Comparison of ENCODE assay signal across 21 mouse cellular contexts in genomic region chr1:191988646-191989045, GRCm38 (mm10). TPM values are rescaled to one million over a fixed set of nuclear protein-coding genes. Genes with fewer than 3 reads are reported as not detected.
A peak's percentile ranks its signal among the peaks of the same experiment; 100 is the strongest.
DNase-seq lines count a peak whose midpoint lies in the region; ATAC-seq and TF ChIP-seq lines count a peak whose summit lies in the region.
"Had no signal": no experiment of that assay in that cellular context is flagged by ENCODE, and none has a peak within 500 bp of the region (broad histone marks: within the 10 kb centered on the region; RNA-seq: fewer than 3 reads in every experiment).

No protein-coding gene starts in this region.

- H3K27me3 ChIP-seq in heart, embryonic 16.5 days (ENCODE audit: control insufficient read depth, insufficient read depth, low read length), result no peaks in the 10 kb centered on the region
- H3K27me3 ChIP-seq in lung, embryonic 15.5 days, result peaks cover 8% of the 10 kb centered on the region; the same call in 1 of the 2 replicates
- no peaks in the 10 kb centered on the region for H3K27me3 ChIP-seq in lung, postnatal 0 days (replicated peaks; ENCODE audit: insufficient read depth, low read length)
- H3K27me3 ChIP-seq in midbrain, embryonic 13.5 days, result 0 out of 2 replicates have a peak, but pooled peaks cover 5% of the 10 kb centered on the region

- H3K9me3 ChIP-seq in heart, embryonic 16.5 days (replicated peaks; ENCODE audit: control insufficient read depth, low read length), result no peaks in the 10 kb centered on the region
- no peaks in the 10 kb centered on the region for H3K9me3 ChIP-seq in lung, embryonic 15.5 days
- H3K9me3 ChIP-seq in lung, postnatal 0 days (ENCODE audit: low read length), result no peaks in the 10 kb centered on the region
- no peaks in the 10 kb centered on the region for H3K9me3 ChIP-seq in midbrain, embryonic 13.5 days
- H3K9me3 ChIP-seq: hindbrain, embryonic 12.5 days; limb, embryonic 10.5 days had no signal

- peaks cover 11% of the 10 kb centered on the region for H3K4me1 ChIP-seq in heart, embryonic 16.5 days (ENCODE audit: control insufficient read depth, insufficient read depth, low read length)
- H3K4me1 ChIP-seq in lung, embryonic 15.5 days, result peaks cover 18% of the 10 kb centered on the region; the same call in 1 of the 2 replicates
- H3K4me1 ChIP-seq in lung, adult 2 months (ENCODE audit: control insufficient read depth, insufficient read depth, low read length), result peaks cover 2% of the 10 kb centered on the region; the same call in 1 of the 2 replicates
- H3K4me1 ChIP-seq in lung, postnatal 0 days (ENCODE audit: insufficient read depth, low read depth, low read length), result peaks cover 4% of the 10 kb centered on the region; the same call in 1 of the 2 replicates
- H3K4me1 ChIP-seq in midbrain, embryonic 13.5 days (replicated peaks), result 0 out of 2 replicates have a peak, but pooled peaks cover 3% of the 10 kb centered on the region
- H3K4me1 ChIP-seq: hindbrain, embryonic 12.5 days; limb, embryonic 10.5 days had no signal

- TF ChIP-seq EP300 in lung, postnatal 0 days (IDR thresholded peaks at IDR 0.05), result no peak

- H3K36me3 ChIP-seq in heart, embryonic 16.5 days (ENCODE audit: control insufficient read depth, insufficient read depth), result no peaks in the 10 kb centered on the region
- H3K36me3 ChIP-seq in lung, embryonic 15.5 days, result no peaks in the 10 kb centered on the region
- no peaks in the 10 kb centered on the region for H3K36me3 ChIP-seq in lung, postnatal 0 days (ENCODE audit: insufficient read depth, low read length)
- no peaks in the 10 kb centered on the region for H3K36me3 ChIP-seq in midbrain, embryonic 13.5 days
- H3K36me3 ChIP-seq: hindbrain, embryonic 12.5 days; limb, embryonic 10.5 days had no signal

- H3K9ac ChIP-seq in heart, embryonic 16.5 days (ENCODE audit: low read length), result no peak overlapping the region
- no peak overlapping the region for H3K9ac ChIP-seq in lung, embryonic 15.5 days
- H3K9ac ChIP-seq in lung, postnatal 0 days (replicated peaks; ENCODE audit: low read depth), result no peak overlapping the region
- H3K9ac ChIP-seq in midbrain, embryonic 13.5 days (replicated peaks), result no peak overlapping the region
- H3K9ac ChIP-seq: forebrain, postnatal 0 days; hindbrain, embryonic 12.5 days had no signal

- H3K4me2 ChIP-seq in heart, embryonic 16.5 days (ENCODE audit: low read depth, low read length), result no peak overlapping the region
- H3K4me2 ChIP-seq in lung, embryonic 15.5 days, result no peak overlapping the region
- no peak overlapping the region for H3K4me2 ChIP-seq in lung, postnatal 0 days (replicated peaks; ENCODE audit: low read depth, low read length)
- no peak overlapping the region for H3K4me2 ChIP-seq in midbrain, embryonic 13.5 days (replicated peaks)

- 29% methylated on average over 3 of the region's 3 CpGs for WGBS in heart, embryonic 16.5 days
- WGBS in lung, embryonic 15.5 days, result 44% methylated on average over 3 of the region's 3 CpGs
- WGBS in lung, adult 2 months, result 52% methylated on average over 3 of the region's 3 CpGs
- WGBS in lung, postnatal 0 days, result 34% methylated on average over 3 of the region's 3 CpGs
- 96% methylated on average over 3 of the region's 3 CpGs for WGBS in midbrain, embryonic 13.5 days

- no peak for DNase-seq in heart, adult 11 months
- DNase-seq in lung, adult 2 months, result no peak
- peak; percentile 28 for DNase-seq in MEL-GATA-1-ER (ENCODE audit: extremely low read depth, low read depth)
- peak; percentile 70 for DNase-seq in lung, postnatal 0 days (ENCODE audit: low spot score)
- no peak for DNase-seq in urinary bladder, postnatal 25 days (ENCODE audit: low spot score)
- DNase-seq: adrenal gland, postnatal 10 days; cerebellum, adult 9-11 months; forebrain, postnatal 0 days; kidney, adult 9 months; right cerebral cortex, postnatal 14 days; spleen, adult 18-20 months; thymus, adult 18-20 months; thymus, postnatal 4 days had no signal

- H3K27ac ChIP-seq in heart, embryonic 16.5 days (ENCODE audit: low read length), result peak overlapping the region; percentile 82
- H3K27ac ChIP-seq in lung, embryonic 15.5 days, result peak overlapping the region; percentile 35; the same call in 1 of the 2 replicates
- no peak overlapping the region for H3K27ac ChIP-seq in lung, postnatal 0 days (ENCODE audit: low read length)
- no peak overlapping the region for H3K27ac ChIP-seq in midbrain, embryonic 13.5 days
- H3K27ac ChIP-seq: hindbrain, embryonic 12.5 days; limb, embryonic 10.5 days had no signal

- H3K4me3 ChIP-seq in heart, embryonic 16.5 days (ENCODE audit: low read length), result no peak overlapping the region
- H3K4me3 ChIP-seq in lung, embryonic 15.5 days, result no peak overlapping the region
- no peak overlapping the region for H3K4me3 ChIP-seq in lung, adult 2 months (replicated peaks; ENCODE audit: extremely low read depth, low read depth, low read length)
- no peak overlapping the region for H3K4me3 ChIP-seq in lung, postnatal 0 days (ENCODE audit: low read depth, low read length)
- no peak overlapping the region for H3K4me3 ChIP-seq in midbrain, embryonic 13.5 days (replicated peaks)
- H3K4me3 ChIP-seq: hindbrain, embryonic 12.5 days had no signal

- no peak for TF ChIP-seq POLR2A in lung, adult 2 months (IDR thresholded peaks at IDR 0.05; ENCODE audit: borderline replicate concordance, extremely low read depth, low read depth, low read length)

- no peak for ATAC-seq in heart, embryonic 16.5 days (replicated peaks; ENCODE audit: extremely low read depth, insufficient read depth, low FRiP score)
- no peak for ATAC-seq in lung, embryonic 15.5 days (ENCODE audit: borderline replicate concordance, extremely low read depth, low FRiP score, low TSS enrichment)
- ATAC-seq in lung, postnatal 0 days, result no peak
- no peak for ATAC-seq in midbrain, embryonic 13.5 days
- ATAC-seq: activated CD4-positive, CD25-positive, alpha-beta regulatory T cell, adult 4 months; forebrain, postnatal 0 days; midbrain, embryonic 16.5 days had no signal

- no peak for TF ChIP-seq CTCF in lung, adult 2 months (IDR thresholded peaks at IDR 0.05; ENCODE audit: insufficient read depth, low read length)
- TF ChIP-seq CTCF in lung, postnatal 0 days (IDR thresholded peaks at IDR 0.05), result no peak

RNA-seq across cellular contexts. Expression of gene Rd3, which starts 11.5 kb away (rescaled TPM):
- 5.2 and 5.9 TPM in 2 replicates for polyA plus RNA-seq in heart, embryonic 16.5 days (2015; fragmentation: Nextera tagmentation; extraction: Ambion mirVana)
- 1.3 and 2.8 TPM in 2 replicates for polyA plus RNA-seq in lung, embryonic 15.5 days (2015; fragmentation: Nextera tagmentation; extraction: Ambion mirVana)
- 3.9 and 9.5 TPM in 2 replicates for polyA plus RNA-seq in lung, adult 2 months (2012; rRNA removed)
- 3.7 and 4.6 TPM in 2 replicates for polyA plus RNA-seq in lung, postnatal 0 days (2015; fragmentation: Nextera tagmentation; extraction: Ambion mirVana)
- polyA plus RNA-seq in midbrain, embryonic 13.5 days (2015; fragmentation: Nextera tagmentation; extraction: Ambion mirVana), result 1.8 and 3.1 TPM in 2 replicates
- polyA plus RNA-seq: C2C12 had no signal

Comparison
In these comparisons a context has a peak if more than half of its experiments do, and no peak if none do; other contexts are left out.
1. H3K27ac ChIP-seq: peak in heart, embryonic 16.5 days (single experiment) and lung, embryonic 15.5 days (single experiment); none in lung, postnatal 0 days (single experiment) and midbrain, embryonic 13.5 days (single experiment).
2. DNase-seq: peak in MEL-GATA-1-ER (single experiment) and lung, postnatal 0 days (single experiment); none in heart, adult 11 months (single experiment), lung, adult 2 months (single experiment) and urinary bladder, postnatal 25 days (single experiment).